Mouse (Mus musculus): ENCODE measurements around the gene Atad1.
"Not testable (repeated sequence)": the region's sequence is repeated elsewhere in the genome, so short reads cannot be mapped to it uniquely, and the experiment has no call there.

Gene Atad1

DNA sequence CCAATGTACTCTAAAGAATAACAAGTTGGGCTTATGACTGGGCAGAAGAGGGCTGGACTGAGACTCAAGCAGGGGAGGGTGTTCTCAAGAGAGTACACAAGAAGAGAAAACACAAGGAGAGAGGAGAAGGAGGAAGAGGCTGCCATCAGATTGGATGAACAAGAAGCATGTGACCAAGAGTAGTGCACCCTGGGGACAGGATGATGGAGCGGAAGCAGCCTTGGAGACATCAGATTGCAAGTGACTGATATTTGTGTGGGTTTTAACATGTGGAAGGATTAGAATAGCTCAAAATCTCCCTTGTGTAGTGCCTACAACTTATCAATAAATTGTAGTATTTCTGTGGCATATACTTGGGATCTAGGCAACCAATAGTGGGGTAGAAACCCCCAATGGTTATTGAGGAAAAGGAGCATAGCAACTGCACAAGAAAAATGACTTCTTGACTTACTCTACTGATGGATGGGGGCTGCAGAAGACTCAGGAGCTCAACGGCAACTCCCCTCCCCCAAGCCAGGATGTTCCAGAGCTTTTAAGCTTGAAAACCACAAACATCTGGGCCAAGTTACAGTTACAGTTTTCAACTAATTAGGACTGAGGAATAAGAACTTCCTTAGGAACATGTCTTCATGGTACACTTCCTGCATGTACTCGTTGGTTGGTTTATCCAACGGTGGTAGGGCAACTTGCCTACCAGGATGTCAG is 1.2 kb upstream of the Atad1 start:
- no peak for DNase-seq

DNA sequence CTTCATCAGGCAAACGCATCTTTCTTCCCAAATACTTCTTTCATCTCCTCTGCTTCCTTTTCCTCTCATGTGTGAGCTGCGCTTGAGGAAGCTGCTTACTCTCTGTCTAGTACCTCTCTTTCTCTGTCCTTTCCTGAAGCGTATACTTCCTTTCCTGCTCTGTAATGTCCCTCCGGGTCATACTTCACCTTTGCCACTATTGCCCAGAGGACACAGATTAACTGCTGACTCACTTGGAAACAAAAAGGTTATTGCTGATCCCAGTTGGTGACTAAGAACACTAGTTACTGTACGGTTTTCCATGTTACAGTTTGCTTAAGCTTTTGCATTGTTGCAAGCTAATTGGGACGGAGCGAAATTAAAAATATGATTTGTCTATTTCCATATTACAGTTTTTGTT is 1.7 kb downstream of the Atad1 start:
- DNase-seq: no peak

DNA sequence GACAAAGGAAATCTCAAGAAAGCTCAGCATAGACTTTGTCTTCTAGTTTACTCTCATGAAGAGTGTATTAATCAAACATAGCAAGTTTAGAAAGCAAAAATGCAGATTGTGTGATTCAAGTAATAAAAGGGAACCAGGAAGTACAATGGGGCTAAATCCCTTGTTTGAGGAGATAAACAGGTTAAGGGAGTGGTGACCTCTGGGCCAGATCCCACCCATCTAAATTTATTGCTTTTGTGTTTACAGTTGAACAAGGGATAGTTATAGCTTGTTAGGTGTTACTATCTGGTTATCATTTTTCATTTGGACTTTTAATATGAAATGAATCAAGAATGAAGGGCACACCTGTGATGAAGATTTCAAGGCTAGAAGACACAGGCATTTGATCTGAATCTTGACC is 6.7 kb downstream of the Atad1 start:
- DNase-seq: no peak

DNA sequence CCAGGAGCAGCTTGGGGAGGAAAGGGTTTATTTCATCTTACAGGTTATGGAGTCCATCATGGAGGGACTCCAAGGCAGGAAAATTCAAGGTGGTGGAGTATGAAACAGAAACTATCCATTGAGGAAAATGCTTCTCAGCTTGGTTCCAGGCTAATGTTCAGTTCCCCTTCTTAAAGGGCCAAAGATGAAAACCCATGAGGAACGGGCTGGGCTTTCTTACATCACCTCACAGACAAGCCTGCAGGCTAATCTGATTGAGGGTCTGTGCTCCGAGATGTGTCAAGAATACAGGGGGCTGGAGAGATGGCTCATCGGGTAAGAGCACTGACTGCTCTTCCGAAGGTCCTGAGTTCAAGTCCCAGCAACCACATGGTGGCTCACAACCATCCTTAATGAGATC is 9.8 kb downstream of the Atad1 start:
- no peak for DNase-seq

DNA sequence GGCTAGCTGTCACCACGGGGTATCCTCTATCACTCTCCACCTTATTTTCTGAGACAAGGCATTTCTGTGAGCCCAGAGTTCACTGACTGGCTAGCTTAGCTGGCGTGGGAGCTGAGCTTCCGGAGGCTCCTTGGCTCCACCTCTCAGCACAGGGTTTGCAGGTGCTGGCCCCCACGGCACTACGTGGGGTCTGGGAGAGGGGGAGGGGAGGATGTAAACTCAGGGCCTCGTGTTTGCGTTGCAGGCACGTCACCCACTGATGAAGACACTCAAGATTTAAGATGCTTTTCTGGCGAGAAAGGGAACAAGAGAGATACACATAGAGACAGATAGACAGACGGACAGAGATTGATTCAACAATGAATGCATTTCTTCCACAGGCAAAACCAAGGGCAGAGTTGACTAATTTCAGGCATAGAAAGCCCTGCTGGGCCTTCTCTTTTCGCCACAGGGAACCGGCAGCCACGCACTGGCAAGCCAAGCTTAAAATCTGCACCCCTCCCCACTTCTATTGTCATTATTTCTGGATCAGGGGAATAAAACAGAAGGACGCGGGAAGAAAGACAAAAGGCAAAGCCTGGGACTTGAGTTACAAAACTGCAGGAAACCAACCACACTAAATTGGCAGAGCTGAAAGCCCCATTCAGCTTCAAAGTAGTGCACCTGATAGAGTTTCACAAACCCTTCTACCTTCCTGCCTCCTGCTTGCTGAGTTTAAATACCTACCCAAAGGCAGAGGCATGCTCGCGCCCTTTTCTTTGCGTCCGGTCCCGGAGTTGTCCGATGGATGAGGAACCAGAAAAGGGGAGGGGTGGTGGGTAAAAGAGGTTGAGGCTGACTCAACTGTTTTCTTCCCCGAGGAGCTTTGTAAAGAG is 12.9 kb downstream of the Atad1 start:
- peak; percentile 27 to 37 for DNase-seq

DNA sequence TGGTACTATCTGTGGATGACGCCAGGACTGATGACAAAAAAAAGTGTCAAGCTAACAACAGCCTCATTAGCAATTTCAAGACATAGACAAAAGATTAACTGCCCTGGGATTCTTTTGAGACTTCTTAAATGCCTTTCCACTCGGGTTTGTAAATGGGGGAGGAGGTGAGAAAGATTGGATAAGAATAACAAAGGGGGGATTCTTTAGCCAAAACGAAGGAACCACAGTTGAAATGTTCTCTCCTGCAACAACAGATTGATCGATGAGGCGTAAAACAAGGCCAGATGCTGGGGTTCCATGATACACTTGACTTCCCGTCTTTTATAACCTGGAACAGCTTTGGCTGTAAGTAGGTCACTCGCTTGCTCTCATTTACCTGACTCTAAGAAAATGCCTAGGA is 15.8 kb downstream of the Atad1 start:
- no peak for DNase-seq

DNA sequence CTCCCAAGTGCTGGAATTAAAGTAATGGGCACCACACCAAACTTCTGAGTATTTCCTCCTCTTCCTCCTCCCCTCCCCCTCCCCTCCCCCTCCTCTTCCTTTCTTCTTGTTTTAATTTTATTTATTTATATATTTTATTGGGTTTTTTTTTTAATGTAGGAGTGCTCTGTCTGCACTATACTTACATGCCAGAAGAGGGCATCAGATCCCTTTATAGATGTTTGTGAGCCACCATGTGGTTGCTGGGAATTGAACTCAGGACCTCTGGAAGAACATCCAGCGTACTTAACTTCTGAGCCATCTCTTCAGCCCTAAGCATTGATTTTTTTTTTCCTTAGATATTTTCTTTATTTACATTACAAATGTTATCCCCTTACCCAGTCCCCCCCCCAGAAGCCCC is 19.3 kb downstream of the Atad1 start:
- DNase-seq: no peak

DNA sequence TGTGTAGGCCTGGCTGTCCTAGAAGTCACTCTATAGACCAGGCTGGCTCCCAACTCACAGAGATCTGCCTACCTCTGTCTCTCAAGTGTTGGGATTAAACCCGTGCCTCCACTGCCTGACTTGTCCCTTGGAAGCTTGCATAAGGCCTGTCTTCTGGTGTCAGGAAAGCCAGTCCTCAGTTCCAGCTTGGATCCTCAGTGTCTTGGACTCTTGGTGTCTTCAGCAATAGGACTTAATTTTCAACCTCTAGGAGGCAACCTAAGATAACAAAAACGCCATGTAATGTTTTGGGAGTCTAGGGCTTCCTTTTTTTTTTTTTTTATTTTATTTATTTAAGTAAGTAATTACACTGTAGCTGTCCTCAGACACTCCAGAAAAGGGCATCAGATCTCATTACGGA is 22.0 kb downstream of the Atad1 start:
- no peak for DNase-seq

DNA sequence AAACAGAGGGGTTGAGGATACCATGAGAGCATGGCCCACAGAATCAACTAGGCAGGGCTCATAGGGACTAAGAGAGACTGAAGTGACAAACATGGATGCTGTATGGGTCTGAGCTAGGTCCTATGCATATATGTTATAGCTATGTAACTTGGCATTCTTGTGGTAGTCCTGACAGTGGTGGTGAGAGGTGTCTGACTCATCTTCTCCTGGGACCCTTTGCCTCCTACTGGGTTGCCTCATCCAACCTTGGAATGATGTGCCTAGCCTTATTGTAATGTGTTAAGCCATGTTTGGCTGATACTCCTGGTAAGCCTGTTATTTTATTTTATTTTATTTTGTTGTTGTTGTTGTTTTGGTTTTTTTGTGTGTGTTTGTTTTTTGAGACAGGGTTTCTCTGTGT is 23.9 kb downstream of the Atad1 start:
- no peak for DNase-seq

DNA sequence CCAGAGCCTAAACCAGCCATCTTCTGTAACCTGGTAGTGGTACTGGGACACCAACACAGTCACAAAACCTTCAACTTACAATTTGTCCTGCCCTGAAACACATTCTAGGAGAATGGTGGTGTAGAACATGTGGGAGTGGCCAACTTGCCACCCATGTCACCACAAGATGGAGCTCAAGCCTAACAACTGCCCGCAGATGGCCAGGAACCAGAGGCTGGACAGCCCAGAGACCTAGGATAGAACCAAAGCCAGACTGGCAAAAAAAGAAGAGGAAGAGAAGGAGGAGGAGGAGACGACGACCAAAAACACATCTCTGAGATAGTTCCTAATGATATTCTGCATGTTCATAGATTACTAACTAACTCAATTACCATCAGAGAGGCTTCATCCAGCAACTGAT is 24.4 kb downstream of the Atad1 start:
- peak; percentile 89 to 90 for DNase-seq

DNA sequence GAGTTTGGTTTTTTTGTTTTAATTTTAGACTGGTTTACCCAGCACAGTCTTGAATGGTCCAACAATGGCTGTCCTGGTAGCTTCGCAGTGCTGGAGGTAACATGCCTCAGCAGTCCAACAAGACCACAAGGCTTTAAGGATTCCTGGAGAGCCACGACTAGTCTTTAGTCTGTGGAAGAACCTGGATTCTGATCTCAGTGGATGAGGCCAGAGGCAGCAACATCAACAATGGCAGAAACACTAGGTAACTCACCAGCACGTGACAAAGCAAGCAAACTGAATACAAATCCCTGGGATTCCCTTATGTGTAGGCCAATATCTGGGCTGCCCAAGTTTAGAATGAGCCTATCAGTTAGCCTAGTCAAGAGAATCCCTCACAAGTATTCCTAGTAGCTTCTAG is 26.1 kb downstream of the Atad1 start:
- peak in 1 of 2 experiments; percentile 10 for DNase-seq

DNA sequence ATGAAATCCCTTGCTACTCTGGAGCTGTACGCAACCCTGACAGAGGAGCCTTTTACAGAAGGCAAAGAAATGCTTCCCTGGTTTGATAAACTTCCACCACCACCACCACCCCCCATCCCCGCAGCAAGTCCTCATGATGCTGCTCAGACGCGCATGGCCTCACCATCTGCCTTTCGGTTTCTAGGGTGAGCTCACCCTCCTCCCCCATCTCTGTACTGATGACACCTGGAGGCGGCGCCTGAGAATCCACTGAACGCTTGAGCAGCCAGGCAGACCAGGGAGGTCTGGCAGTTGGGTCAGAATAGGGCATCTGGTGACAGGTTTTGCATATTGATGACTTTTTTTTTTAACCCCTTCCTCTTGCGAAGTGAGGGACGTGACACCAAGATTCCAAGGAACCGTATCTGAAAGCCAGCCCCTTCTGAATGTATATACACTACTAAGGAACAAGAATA is 27.0 kb downstream of the Atad1 start:
- DNase-seq: peak; percentile 89 to 91

DNA sequence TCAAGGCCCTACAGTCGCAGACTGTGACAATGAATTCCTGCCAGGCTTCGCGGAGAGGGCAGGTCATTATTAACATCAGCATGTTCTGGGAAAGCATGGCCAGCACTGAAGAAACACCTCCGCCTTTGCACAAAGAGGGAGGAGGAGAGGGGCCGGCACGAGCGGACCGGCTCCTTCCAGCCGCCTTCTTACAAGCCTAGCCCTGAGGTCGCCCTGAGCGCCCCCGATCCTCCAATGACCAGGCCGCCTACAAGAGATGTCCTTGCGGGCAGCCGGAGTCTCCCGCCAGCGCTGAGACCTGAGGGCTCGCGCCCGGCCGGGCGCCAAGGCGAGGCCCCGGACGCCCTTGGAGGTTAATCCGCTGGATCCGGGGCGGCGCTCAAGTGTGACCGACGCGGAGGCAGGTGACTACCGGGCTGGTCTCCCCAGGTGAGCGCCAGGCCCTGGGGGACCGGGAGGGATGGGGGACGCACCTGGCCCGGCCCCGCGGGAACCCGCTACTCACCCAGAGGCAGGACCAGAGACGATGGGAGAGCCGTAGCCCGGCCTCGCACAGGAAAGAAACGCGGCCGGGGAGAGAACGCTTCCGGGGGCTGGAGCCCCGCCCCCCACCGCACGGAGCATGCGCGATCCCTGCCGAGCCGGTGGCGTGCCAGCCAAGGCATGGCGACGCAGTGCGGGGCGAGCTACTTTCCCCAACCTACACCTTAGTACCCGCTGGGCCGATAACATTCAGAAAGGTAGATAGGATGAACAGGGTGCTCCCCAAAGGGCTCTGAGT is 27.6 kb downstream of the Atad1 start:
- DNase-seq: peak; percentile 97

DNA sequence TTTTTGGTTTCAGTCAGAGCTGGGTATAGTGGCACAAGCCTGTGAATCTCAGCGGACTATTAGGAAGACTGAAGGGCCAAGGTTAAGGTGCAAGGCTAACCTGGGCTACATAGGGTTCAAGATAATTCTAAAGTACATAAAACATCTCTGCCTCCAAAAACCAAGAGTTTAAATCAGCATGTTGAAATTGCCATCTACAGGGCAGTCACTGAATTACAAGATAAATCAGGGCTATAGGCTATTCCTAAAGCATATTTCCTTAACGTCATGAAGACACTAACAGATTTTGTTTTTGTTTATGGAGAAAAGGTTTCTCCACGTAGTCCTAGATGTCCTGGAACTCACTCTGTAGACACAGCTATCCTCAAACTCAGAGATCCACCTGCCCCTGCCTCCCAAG is 29.3 kb downstream of the Atad1 start:
- no peak for DNase-seq

DNA sequence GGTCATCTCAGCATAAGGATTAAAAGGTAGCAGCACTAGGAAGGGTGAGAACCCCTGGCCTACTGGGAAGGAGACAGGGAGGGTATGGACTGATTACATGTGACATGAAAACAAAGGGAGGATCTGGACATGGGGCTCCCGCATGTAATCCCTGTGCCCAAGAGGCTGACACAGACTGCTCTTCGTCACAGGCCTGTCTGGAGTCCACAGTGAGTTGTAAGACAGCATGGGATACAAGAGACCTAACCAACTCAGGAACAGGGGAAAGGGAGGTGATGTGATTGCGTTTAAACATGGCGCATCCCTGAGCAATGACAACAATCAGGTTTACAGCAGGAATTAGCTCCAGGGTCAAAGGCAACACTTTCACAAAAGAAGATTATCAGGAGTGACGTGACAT is 30.6 kb downstream of the Atad1 start:
- no peak for DNase-seq

DNA sequence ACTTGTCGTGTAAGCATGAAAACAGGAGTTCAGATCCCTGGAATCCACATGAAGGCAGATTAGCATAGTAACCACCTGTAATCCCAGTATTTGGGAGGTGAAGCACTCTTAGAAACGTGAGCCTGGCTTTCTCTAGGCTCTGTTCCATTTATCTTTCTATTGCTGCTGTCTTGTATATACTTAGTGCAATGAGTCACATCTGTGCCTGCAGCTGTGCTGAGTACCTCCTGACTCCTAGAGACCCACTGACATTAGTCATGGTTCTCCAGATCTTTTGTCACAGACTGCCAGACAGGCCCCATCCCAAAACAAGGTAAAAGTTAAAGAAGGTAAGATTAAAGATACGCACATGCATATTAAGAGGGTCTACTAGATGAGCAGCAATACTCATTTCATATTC is 37.4 kb downstream of the Atad1 start:
- no peak for DNase-seq

DNA sequence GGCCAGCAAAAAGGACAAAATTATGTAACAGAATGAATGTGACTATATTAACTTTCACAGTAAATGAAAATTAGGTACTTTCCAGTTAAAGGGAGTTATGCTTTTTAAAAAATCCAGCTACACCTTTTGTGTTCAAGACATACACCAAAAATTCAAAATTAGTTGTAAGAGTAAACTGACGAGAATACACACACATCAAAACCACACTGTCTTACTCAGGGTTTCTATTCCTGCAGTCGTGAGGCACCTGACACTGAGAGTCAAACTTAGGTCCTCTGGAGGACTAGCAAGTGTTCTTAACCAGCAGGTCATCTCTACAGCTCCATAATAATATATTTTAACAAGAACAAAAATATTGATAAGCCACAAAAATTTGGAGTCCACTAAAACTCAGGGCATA is 42.9 kb downstream of the Atad1 start:
- DNase-seq: no peak

DNA sequence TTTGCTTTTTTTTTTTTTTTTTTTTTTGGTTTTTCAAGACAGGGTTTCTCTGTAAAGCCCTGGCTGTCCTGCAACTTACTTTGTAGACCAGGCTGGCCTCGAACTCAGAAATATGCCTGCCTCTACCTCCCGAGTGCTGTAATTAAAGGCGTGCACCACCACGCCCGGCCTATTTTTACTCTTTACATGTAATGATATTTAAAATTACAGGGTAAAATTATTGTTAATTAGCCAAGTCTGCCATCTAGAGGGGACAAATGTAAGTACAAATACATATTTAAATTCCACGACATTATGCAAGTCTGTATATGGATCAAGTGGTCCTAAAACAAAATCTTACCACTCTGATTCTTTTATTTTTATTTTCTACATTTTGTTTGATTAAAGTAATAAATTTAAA is 49.9 kb downstream of the Atad1 start:
- DNase-seq: peak in 1 of 2 experiments; percentile 28

DNA sequence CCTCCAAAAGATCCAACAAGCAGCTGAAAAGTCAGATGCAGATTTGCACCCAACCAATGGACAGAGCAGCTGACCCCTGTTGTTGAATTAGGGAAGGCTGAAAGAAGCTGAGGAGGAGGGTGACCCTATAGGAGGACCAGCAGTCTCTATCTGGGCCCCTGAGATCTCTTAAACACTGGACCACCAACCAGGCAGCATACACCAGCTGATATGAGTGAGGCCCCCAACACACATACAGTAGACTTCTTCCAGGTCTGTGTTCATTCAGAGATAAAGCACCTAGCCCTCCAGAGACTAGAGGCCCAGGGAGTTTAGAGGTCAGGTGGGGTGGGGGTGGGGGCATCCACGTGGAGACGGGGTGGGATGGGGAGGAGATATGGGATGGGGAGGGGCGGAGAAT is 51.4 kb downstream of the Atad1 start:
- not testable (repeated sequence) for DNase-seq

DNA sequence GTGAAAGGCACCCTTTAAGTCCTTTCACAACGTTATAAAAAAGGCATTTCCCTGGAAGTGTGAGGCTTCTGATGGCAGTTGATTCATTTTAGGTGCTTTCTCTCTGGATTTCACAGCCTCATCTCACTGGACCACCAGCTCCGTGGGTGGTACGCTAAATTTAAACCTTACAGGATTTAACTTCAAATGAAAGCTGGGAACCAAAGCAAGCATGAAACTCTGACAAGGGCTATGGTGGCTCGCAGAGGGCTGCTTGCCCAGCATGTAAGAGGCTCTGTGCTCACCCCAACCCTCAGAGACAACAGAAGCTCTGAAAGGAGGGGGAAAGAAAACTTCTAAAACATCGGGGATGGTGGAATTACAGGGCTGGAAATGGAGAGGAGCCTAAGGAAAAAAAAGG is 51.9 kb downstream of the Atad1 start:
- DNase-seq: no peak

DNA sequence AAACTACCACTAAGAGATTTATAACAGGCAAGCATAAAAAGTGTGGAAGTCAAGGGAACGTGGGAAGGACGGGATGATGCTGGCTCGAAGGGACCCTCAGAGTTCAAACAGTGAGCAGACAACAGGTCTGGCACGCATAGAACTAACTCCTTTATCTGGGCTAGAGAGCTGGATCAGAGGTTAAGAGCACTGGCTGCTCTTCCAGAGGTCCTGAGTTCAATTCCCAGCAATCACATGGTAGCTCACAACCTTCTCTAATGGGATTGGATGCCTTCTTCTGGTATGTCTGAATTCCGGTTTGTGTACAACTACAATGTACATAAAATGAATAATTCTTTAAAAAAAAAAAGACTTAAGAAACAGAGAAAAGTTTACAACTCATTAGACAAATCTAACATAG is 56.5 kb downstream of the Atad1 start:
- DNase-seq: no peak

DNA sequence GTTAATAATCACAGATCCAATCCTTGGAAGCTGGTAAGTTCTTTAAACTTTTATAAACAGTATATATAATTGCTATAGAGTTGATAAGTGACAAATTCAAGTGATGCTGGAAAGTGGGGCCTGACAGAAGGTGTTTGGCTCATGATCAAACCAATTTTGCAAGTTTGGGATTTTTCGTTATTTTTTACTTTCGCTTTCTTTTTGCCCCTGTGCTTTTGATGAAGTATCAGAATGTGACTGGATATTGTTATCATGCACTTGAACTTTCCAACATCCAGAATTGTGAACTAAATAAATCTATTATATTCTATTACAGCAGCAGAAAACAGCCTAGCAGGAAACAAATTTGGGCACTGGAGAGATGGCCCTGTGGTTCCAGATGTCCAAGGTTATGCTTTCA is 58.7 kb downstream of the Atad1 start:
- DNase-seq: no peak

DNA sequence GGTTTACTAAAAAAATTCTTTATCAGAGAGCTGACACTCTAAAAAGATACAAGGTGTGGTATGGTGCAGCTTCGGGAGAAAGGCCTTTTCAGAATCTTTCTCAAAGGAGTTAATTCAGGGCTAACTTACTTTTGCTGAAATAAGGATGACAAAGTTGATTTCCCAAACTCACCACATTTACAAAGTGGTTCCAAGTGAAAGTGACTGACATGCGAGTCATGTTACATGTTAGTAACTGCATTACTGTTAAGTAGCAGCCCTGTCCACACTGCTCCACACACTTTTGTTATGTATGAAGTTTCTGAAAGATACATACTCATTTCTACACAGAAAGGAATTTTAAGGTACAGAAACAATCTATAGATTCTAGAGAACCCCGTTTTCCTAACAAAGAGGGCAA is 63.8 kb downstream of the Atad1 start:
- DNase-seq: no peak

DNA sequence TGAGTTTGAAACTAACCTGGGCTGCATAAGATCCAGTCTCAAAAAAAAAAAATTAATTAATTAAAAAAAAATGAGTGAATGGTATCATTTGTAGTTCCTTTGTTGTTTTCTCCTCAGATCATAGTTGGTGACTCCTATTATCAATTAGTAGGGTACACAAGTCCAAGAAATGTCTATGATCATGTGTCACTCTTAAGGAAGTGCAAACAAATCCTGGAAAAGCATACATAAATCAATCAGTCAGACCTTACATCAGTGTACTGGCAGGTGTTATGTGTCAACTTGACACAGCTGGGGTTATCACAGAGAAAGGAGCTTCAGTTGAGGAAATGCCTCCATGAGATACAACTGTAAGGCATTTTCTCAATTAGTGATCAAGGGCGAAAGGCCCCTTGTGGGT is 71.8 kb downstream of the Atad1 start:
- DNase-seq: not testable (repeated sequence)

Data from cerebellum, postnatal 14 days (tissue).